Mouse (Mus musculus) lung, adult 2 months (tissue): ENCODE measurements around the gene Cdk14.

Experiments used
- CTCF ChIP-seq: fragments of 200-500 bp; IDR thresholded peaks from 2 replicates; pipeline ENCODE4 v1.5.1; 2011; ENCODE audit warnings: mild to moderate bottlenecking, low read length, control low read depth; ENCODE audit not compliant: insufficient read depth
- POLR2A ChIP-seq: fragments of 200-500 bp; IDR thresholded peaks from 2 replicates; pipeline ENCODE4 v1.6.1; 2011; ENCODE audit warnings: low read depth, mild to moderate bottlenecking, control low read depth, low read length, borderline replicate concordance; ENCODE audit errors: extremely low read depth

- TF ChIP-seq POLR2A (no peak), CTCF (no peak)
Observed at GRCm38 (mm10) chr5:4929628-4930027, 490.5 kb downstream of the Cdk14 start.
